Mouse (Mus musculus): Measurements from ENCODE around the gene Ckap5.

GRCm38 (mm10) chr2:91664780-91665179 lies 138.2 kb downstream of the Ckap5 start:
- no peak for TF ChIP-seq CTCF (IDR thresholded peaks at IDR 0.05; ENCODE audit: low read depth, low read length)
- no peak for TF ChIP-seq POLR2A (IDR thresholded peaks at IDR 0.05; ENCODE audit: borderline replicate concordance, low read depth, low read length)

All from bone marrow macrophage, adult 2 months (primary cell).